Mouse (Mus musculus): ENCODE results near the gene Gm20773.
"Not testable (repeated sequence)": the region's sequence is repeated elsewhere in the genome, so short reads cannot be mapped to it uniquely, and the experiment has no call there.

Gm20773 gene

GRCm38 (mm10) chrY:13493726-13494125 lies at the start of gene Gm20773:
Gm20773 (plus strand) TSS chrY:13494026.
- not testable (repeated sequence) for DNase-seq (ENCODE audit: low spot score)

- DNase-seq (ENCODE audit: low spot score) = not testable (repeated sequence)
Measured at GRCm38 (mm10) chrY:13465479-13465878, 28.3 kb upstream of the Gm20773 start, which contains the start of gene Gm21866. Gm21866 (minus strand) TSS chrY:13465579.
